Mouse (Mus musculus): ENCODE results near the gene Sept8. TPM values are rescaled to one million over a fixed set of nuclear protein-coding genes. Genes with fewer than 3 reads are reported as not detected.

Gene Sept8
- polyA plus RNA-seq, 1 experiment from 2014 or later, result 17.3 TPM

GRCm38 (mm10) chr11:53489007-53489406 lies 30.1 kb upstream of the Sept8 start:
- ATAC-seq (replicated peaks; ENCODE audit: insufficient number of reproducible peaks, low FRiP score, low TSS enrichment, low read depth) (no peak), DNase-seq (ENCODE audit: low spot score) (no peak)
- no peak overlapping the region for H3K9ac ChIP-seq (replicated peaks; ENCODE audit: low read length)
- 94% methylated on average over 5 of the region's 5 CpGs for WGBS
- peaks cover 4% of the 10 kb centered on the region for H3K4me1 ChIP-seq (ENCODE audit: control insufficient read depth, insufficient read depth, low read length)
- no peaks in the 10 kb centered on the region for H3K9me3 ChIP-seq (replicated peaks; ENCODE audit: control insufficient read depth, low read length)
- no peak overlapping the region for H3K4me3 ChIP-seq (ENCODE audit: low read depth, low read length)
- no peaks in the 10 kb centered on the region for H3K36me3 ChIP-seq (replicated peaks; ENCODE audit: control insufficient read depth, insufficient read depth, low read depth, low read length)
- no peaks in the 10 kb centered on the region for H3K27me3 ChIP-seq (ENCODE audit: control insufficient read depth, insufficient read depth, low read length)
- H3K4me2 ChIP-seq (ENCODE audit: low read depth, low read length), result no peak overlapping the region
- no peak overlapping the region for H3K27ac ChIP-seq (replicated peaks; ENCODE audit: low read depth, low read length)

GRCm38 (mm10) chr11:53489421-53489820 lies 29.6 kb upstream of the Sept8 start:
- 60% methylated on average over 9 of the region's 9 CpGs for WGBS
- no peaks in the 10 kb centered on the region for H3K9me3 ChIP-seq (replicated peaks; ENCODE audit: control insufficient read depth, low read length)
- no peak overlapping the region for H3K9ac ChIP-seq (replicated peaks; ENCODE audit: low read length)
- ATAC-seq (replicated peaks; ENCODE audit: insufficient number of reproducible peaks, low FRiP score, low TSS enrichment, low read depth) (no peak), DNase-seq (ENCODE audit: low spot score) (no peak)
- no peaks in the 10 kb centered on the region for H3K36me3 ChIP-seq (replicated peaks; ENCODE audit: control insufficient read depth, insufficient read depth, low read depth, low read length)
- H3K27ac ChIP-seq (replicated peaks; ENCODE audit: low read depth, low read length), result no peak overlapping the region
- H3K4me1 ChIP-seq (ENCODE audit: control insufficient read depth, insufficient read depth, low read length), result peaks cover 4% of the 10 kb centered on the region
- no peak overlapping the region for H3K4me2 ChIP-seq (ENCODE audit: low read depth, low read length)
- H3K27me3 ChIP-seq (ENCODE audit: control insufficient read depth, insufficient read depth, low read length), result no peaks in the 10 kb centered on the region
- H3K4me3 ChIP-seq (ENCODE audit: low read depth, low read length), result no peak overlapping the region

GRCm38 (mm10) chr11:53491954-53492401 lies 27.1 kb upstream of the Sept8 start:
- no peaks in the 10 kb centered on the region for H3K27me3 ChIP-seq (ENCODE audit: control insufficient read depth, insufficient read depth, low read length)
- no peak for ATAC-seq (replicated peaks; ENCODE audit: insufficient number of reproducible peaks, low FRiP score, low TSS enrichment, low read depth)
- DNase-seq (ENCODE audit: low spot score), result peak; percentile 57
- H3K4me1 ChIP-seq (ENCODE audit: control insufficient read depth, insufficient read depth, low read length), result peaks cover 1% of the 10 kb centered on the region
- WGBS, result 10% methylated on average over 8 of the region's 8 CpGs
- H3K4me2 ChIP-seq (ENCODE audit: low read depth, low read length), result no peak overlapping the region
- H3K27ac ChIP-seq (replicated peaks; ENCODE audit: low read depth, low read length), result no peak overlapping the region
- no peaks in the 10 kb centered on the region for H3K9me3 ChIP-seq (replicated peaks; ENCODE audit: control insufficient read depth, low read length)
- H3K4me3 ChIP-seq (ENCODE audit: low read depth, low read length), result no peak overlapping the region
- H3K36me3 ChIP-seq (replicated peaks; ENCODE audit: control insufficient read depth, insufficient read depth, low read depth, low read length), result no peaks in the 10 kb centered on the region
- no peak overlapping the region for H3K9ac ChIP-seq (replicated peaks; ENCODE audit: low read length)

- H3K36me3 ChIP-seq (replicated peaks; ENCODE audit: control insufficient read depth, insufficient read depth, low read depth, low read length), result no peaks in the 10 kb centered on the region
- 22% methylated on average over 3 of the region's 3 CpGs for WGBS
- H3K27me3 ChIP-seq (ENCODE audit: control insufficient read depth, insufficient read depth, low read length), result no peaks in the 10 kb centered on the region
- no peaks in the 10 kb centered on the region for H3K9me3 ChIP-seq (replicated peaks; ENCODE audit: control insufficient read depth, low read length)
- DNase-seq (ENCODE audit: low spot score) (no peak), ATAC-seq (replicated peaks; ENCODE audit: insufficient number of reproducible peaks, low FRiP score, low TSS enrichment, low read depth) (no peak)
- no peak overlapping the region for H3K4me2 ChIP-seq (ENCODE audit: low read depth, low read length)
- no peak overlapping the region for H3K27ac ChIP-seq (replicated peaks; ENCODE audit: low read depth, low read length)
- no peaks in the 10 kb centered on the region; the same call in 1 of the 2 replicates for H3K4me1 ChIP-seq (ENCODE audit: control insufficient read depth, insufficient read depth, low read length)
- H3K4me3 ChIP-seq (ENCODE audit: low read depth, low read length), result no peak overlapping the region
- H3K9ac ChIP-seq (replicated peaks; ENCODE audit: low read length), result no peak overlapping the region
These were observed 25.7 kb upstream of the Sept8 start for GRCm38 (mm10) chr11:53493243-53493955.

- H3K27me3 ChIP-seq (ENCODE audit: control insufficient read depth, insufficient read depth, low read length), result no peaks in the 10 kb centered on the region
- 37% methylated on average over 6 of the region's 6 CpGs for WGBS
- no peak overlapping the region for H3K9ac ChIP-seq (replicated peaks; ENCODE audit: low read length)
- ATAC-seq (replicated peaks; ENCODE audit: insufficient number of reproducible peaks, low FRiP score, low TSS enrichment, low read depth) (no peak), DNase-seq (ENCODE audit: low spot score) (no peak)
- H3K4me2 ChIP-seq (ENCODE audit: low read depth, low read length), result no peak overlapping the region
- no peaks in the 10 kb centered on the region; the same call in 1 of the 2 replicates for H3K4me1 ChIP-seq (ENCODE audit: control insufficient read depth, insufficient read depth, low read length)
- H3K9me3 ChIP-seq (replicated peaks; ENCODE audit: control insufficient read depth, low read length), result no peaks in the 10 kb centered on the region
- no peaks in the 10 kb centered on the region for H3K36me3 ChIP-seq (replicated peaks; ENCODE audit: control insufficient read depth, insufficient read depth, low read depth, low read length)
- H3K27ac ChIP-seq (replicated peaks; ENCODE audit: low read depth, low read length), result no peak overlapping the region
- no peak overlapping the region for H3K4me3 ChIP-seq (ENCODE audit: low read depth, low read length)
These were observed 23.6 kb upstream of the Sept8 start for GRCm38 (mm10) chr11:53495417-53495816.

GRCm38 (mm10) chr11:53496946-53497345 lies 22.1 kb upstream of the Sept8 start:
- DNase-seq (ENCODE audit: low spot score), result no peak
- ATAC-seq (replicated peaks; ENCODE audit: insufficient number of reproducible peaks, low FRiP score, low TSS enrichment, low read depth), result no peak
- Histone ChIP-seq H3K27ac (replicated peaks; ENCODE audit: low read depth, low read length) (no peak overlapping the region), H3K9ac (replicated peaks; ENCODE audit: low read length) (no peak overlapping the region), H3K9me3 (replicated peaks; ENCODE audit: control insufficient read depth, low read length) (no peaks in the 10 kb centered on the region), H3K4me3 (ENCODE audit: low read depth, low read length) (no peak overlapping the region), H3K4me2 (ENCODE audit: low read depth, low read length) (no peak overlapping the region), H3K36me3 (replicated peaks; ENCODE audit: control insufficient read depth, insufficient read depth, low read depth, low read length) (no peaks in the 10 kb centered on the region), H3K27me3 (ENCODE audit: control insufficient read depth, insufficient read depth, low read length) (no peaks in the 10 kb centered on the region), H3K4me1 (ENCODE audit: control insufficient read depth, insufficient read depth, low read length) (no peaks in the 10 kb centered on the region; the same call in 1 of the 2 replicates)
- WGBS, result 75% methylated on average over 6 of the region's 6 CpGs

GRCm38 (mm10) chr11:53500569-53500968 lies 18.5 kb upstream of the Sept8 start:
- Histone ChIP-seq H3K4me2 (ENCODE audit: low read depth, low read length) (peak overlapping the region; percentile 20; the same call in 1 of the 2 replicates), H3K9ac (replicated peaks; ENCODE audit: low read length) (no peak overlapping the region; the same call in 1 of the 2 replicates), H3K4me3 (ENCODE audit: low read depth, low read length) (no peak overlapping the region), H3K27me3 (ENCODE audit: control insufficient read depth, insufficient read depth, low read length) (no peaks in the 10 kb centered on the region), H3K9me3 (replicated peaks; ENCODE audit: control insufficient read depth, low read length) (no peaks in the 10 kb centered on the region), H3K27ac (replicated peaks; ENCODE audit: low read depth, low read length) (no peak overlapping the region), H3K36me3 (replicated peaks; ENCODE audit: control insufficient read depth, insufficient read depth, low read depth, low read length) (no peaks in the 10 kb centered on the region), H3K4me1 (ENCODE audit: control insufficient read depth, insufficient read depth, low read length) (no peaks in the 10 kb centered on the region; the same call in 1 of the 2 replicates)
- peak; percentile 62 for DNase-seq (ENCODE audit: low spot score)
- ATAC-seq (replicated peaks; ENCODE audit: insufficient number of reproducible peaks, low FRiP score, low TSS enrichment, low read depth), result no peak
- 12% methylated on average over 11 of the region's 11 CpGs for WGBS

- 84% methylated on average over 8 of the region's 8 CpGs for WGBS
- H3K9me3 ChIP-seq (replicated peaks; ENCODE audit: control insufficient read depth, low read length), result no peaks in the 10 kb centered on the region
- DNase-seq (ENCODE audit: low spot score), result no peak
- no peaks in the 10 kb centered on the region for H3K27me3 ChIP-seq (ENCODE audit: control insufficient read depth, insufficient read depth, low read length)
- H3K4me2 ChIP-seq (ENCODE audit: low read depth, low read length), result no peak overlapping the region
- H3K27ac ChIP-seq (replicated peaks; ENCODE audit: low read depth, low read length), result no peak overlapping the region
- no peak overlapping the region for H3K4me3 ChIP-seq (ENCODE audit: low read depth, low read length)
- H3K9ac ChIP-seq (replicated peaks; ENCODE audit: low read length), result no peak overlapping the region
- no peak for ATAC-seq (replicated peaks; ENCODE audit: insufficient number of reproducible peaks, low FRiP score, low TSS enrichment, low read depth)
- no peaks in the 10 kb centered on the region for H3K4me1 ChIP-seq (ENCODE audit: control insufficient read depth, insufficient read depth, low read length)
- H3K36me3 ChIP-seq (replicated peaks; ENCODE audit: control insufficient read depth, insufficient read depth, low read depth, low read length), result no peaks in the 10 kb centered on the region
These were observed 16.9 kb upstream of the Sept8 start for GRCm38 (mm10) chr11:53502039-53502765.
